Mouse (Mus musculus) CH12.LX (cell line): ENCODE measurements around the gene Rps21.

ENCODE experiments used
- CHD1 ChIP-seq: IDR thresholded peaks from 2 replicates; pipeline ENCODE4 v1.6.1; 2012; ENCODE audit warnings: low read depth, low read length, improper control_type of control experiment, inconsistent platforms
- CTCF ChIP-seq, 2 experiments: IDR thresholded peaks in 1 of 2; conservative IDR thresholded peaks in 1 of 2; 2 replicates each; pipeline ENCODE4 v1.5.1; 2011 to 2012; ENCODE audit warnings: low read depth in 2 of 2, low read length in 2 of 2, improper control_type of control experiment in 1 of 2, inconsistent platforms in 1 of 2, mild to moderate bottlenecking in 1 of 2, moderate library complexity in 1 of 2
- EP300 ChIP-seq: IDR thresholded peaks from 2 replicates; pipeline ENCODE4 v1.6.1; 2011; ENCODE audit warnings: low read length, improper control_type of control experiment
- HCFC1 ChIP-seq: IDR thresholded peaks from 2 replicates; pipeline ENCODE4 v1.6.1; 2012; ENCODE audit warnings: low read depth, mild to moderate bottlenecking, inconsistent platforms, low read length, improper control_type of control experiment
- MYC ChIP-seq: IDR thresholded peaks from 2 replicates; pipeline ENCODE4 v1.6.1; 2011; ENCODE audit warnings: low read depth, mild to moderate bottlenecking, improper control_type of control experiment, low read length
- POLR2A ChIP-seq: IDR thresholded peaks from 2 replicates; pipeline ENCODE4 v1.6.1; 2011; ENCODE audit warnings: low read depth, mild to moderate bottlenecking, improper control_type of control experiment, low read length
- POLR2AphosphoS2 ChIP-seq: IDR thresholded peaks from 2 replicates; pipeline ENCODE4 v1.6.1; 2011; ENCODE audit warnings: low read depth, low read length, improper control_type of control experiment
- ZC3H11A ChIP-seq: IDR thresholded peaks from 2 replicates; pipeline ENCODE4 v1.6.1; 2012; ENCODE audit warnings: low read depth, mild to moderate bottlenecking, inconsistent platforms, low read length, improper control_type of control experiment
- ZKSCAN1 ChIP-seq: IDR thresholded peaks from 2 replicates; pipeline ENCODE4 v1.6.1; 2012; ENCODE audit warnings: low read depth, inconsistent platforms, low read length, improper control_type of control experiment, borderline replicate concordance
- ZMIZ1 ChIP-seq: IDR thresholded peaks from 2 replicates; pipeline ENCODE4 v1.6.1; 2012; ENCODE audit warnings: low read depth, mild to moderate bottlenecking, inconsistent platforms, low read length, improper control_type of control experiment

- TF ChIP-seq MYC (no peak), POLR2AphosphoS2 (no peak), ZC3H11A (no peak), ZMIZ1 (no peak), CHD1 (no peak), HCFC1 (no peak), CTCF (conservative IDR thresholded peaks at IDR 0.05 in 1 of 2, IDR thresholded peaks at IDR 0.05 in 1 of 2; ENCODE audit: low read depth in 2 of 2, low read length in 2 of 2) (no peak), POLR2A (no peak), ZKSCAN1 (no peak), EP300 (no peak)
Observed at GRCm38 (mm10) chr2:180276385-180276784, 19.2 kb downstream of the Rps21 start.
